In genomic region chr7:128610490-128610889, GRCm38 (mm10) we compare ENCODE assay signal across 8 mouse cellular contexts. TPM values are rescaled to one million over a fixed set of nuclear protein-coding genes. Genes with fewer than 3 reads are reported as not detected.
A peak's percentile ranks its signal among the peaks of the same experiment; 100 is the strongest.
DNase-seq lines count a peak whose midpoint lies in the region; ATAC-seq and TF ChIP-seq lines count a peak whose summit lies in the region.

No protein-coding gene starts in this region.

- H3K9ac ChIP-seq in forebrain, postnatal 0 days = no peak overlapping the region; the same call in 1 of the 2 replicates
- H3K9ac ChIP-seq in liver, postnatal 0 days (replicated peaks) = no peak overlapping the region

- H3K4me3 ChIP-seq in erythroblast, embryonic 14.5 days (replicated peaks) = peak overlapping the region; percentile 90
- peak overlapping the region; percentile 87 for H3K4me3 ChIP-seq in forebrain, postnatal 0 days (ENCODE audit: low read depth, low read length)
- H3K4me3 ChIP-seq in liver, postnatal 0 days (ENCODE audit: low read depth, low read length) = peak overlapping the region; percentile 74

- H3K27ac ChIP-seq in forebrain, postnatal 0 days (ENCODE audit: low read depth, low read length) = peak overlapping the region; percentile 72
- no peak overlapping the region; the same call in 1 of the 2 replicates for H3K27ac ChIP-seq in liver, postnatal 0 days (ENCODE audit: low read depth)

- WGBS in forebrain, postnatal 0 days = 85% methylated on average over 6 of the region's 6 CpGs
- WGBS in liver, postnatal 0 days (ENCODE audit: insufficient replicate concordance) = 81% methylated on average over 6 of the region's 6 CpGs

- peaks cover 31% of the 10 kb centered on the region for H3K4me1 ChIP-seq in erythroblast, embryonic 14.5 days (ENCODE audit: control insufficient read depth)
- H3K4me1 ChIP-seq in forebrain, postnatal 0 days (ENCODE audit: insufficient read depth) = peaks cover 7% of the 10 kb centered on the region; the same call in 1 of the 2 replicates
- H3K4me1 ChIP-seq in liver, postnatal 0 days (ENCODE audit: insufficient read depth) = peaks cover 14% of the 10 kb centered on the region

- TF ChIP-seq EP300 in liver, postnatal 0 days (IDR thresholded peaks at IDR 0.05; ENCODE audit: low read depth) = no peak

- H3K4me2 ChIP-seq in forebrain, postnatal 0 days (ENCODE audit: low read depth) = peak overlapping the region; percentile 82
- peak overlapping the region; percentile 97 for H3K4me2 ChIP-seq in liver, postnatal 0 days (ENCODE audit: low read depth, low read length)

- no peaks in the 10 kb centered on the region for H3K9me3 ChIP-seq in erythroblast, embryonic 14.5 days (ENCODE audit: control insufficient read depth, low read length)
- H3K9me3 ChIP-seq in forebrain, postnatal 0 days (ENCODE audit: low read length) = no peaks in the 10 kb centered on the region
- H3K9me3 ChIP-seq in liver, postnatal 0 days (ENCODE audit: low read length) = no peaks in the 10 kb centered on the region

- H3K36me3 ChIP-seq in erythroblast, embryonic 14.5 days (ENCODE audit: control insufficient read depth) = no peaks in the 10 kb centered on the region
- H3K36me3 ChIP-seq in forebrain, postnatal 0 days (ENCODE audit: insufficient read depth) = no peaks in the 10 kb centered on the region
- H3K36me3 ChIP-seq in liver, postnatal 0 days (replicated peaks; ENCODE audit: insufficient read depth, low read length) = no peaks in the 10 kb centered on the region

- no peak for TF ChIP-seq CTCF in forebrain, postnatal 0 days (IDR thresholded peaks at IDR 0.05; ENCODE audit: low read depth)
- no peak for TF ChIP-seq CTCF in liver, postnatal 0 days (IDR thresholded peaks at IDR 0.05; ENCODE audit: low read depth)

- H3K27me3 ChIP-seq in erythroblast, embryonic 14.5 days (ENCODE audit: control insufficient read depth) = no peaks in the 10 kb centered on the region
- H3K27me3 ChIP-seq in forebrain, postnatal 0 days (ENCODE audit: insufficient read depth, low read length) = no peaks in the 10 kb centered on the region
- no peaks in the 10 kb centered on the region for H3K27me3 ChIP-seq in liver, postnatal 0 days (ENCODE audit: insufficient read depth, low read length)

- DNase-seq in 3T3-L1 (ENCODE audit: low read depth, low spot score) = peak; percentile 5
- no peak for DNase-seq in forebrain, postnatal 0 days
- DNase-seq in liver, postnatal 0 days = no peak
- DNase-seq in layer of hippocampus, postnatal 25 days (ENCODE audit: extremely low spot score in 1 of 2, low spot score in 1 of 2) = no peak
- DNase-seq in adrenal gland, adult 18-20 months (ENCODE audit: low spot score in 2 of 2) = no peak

- ATAC-seq in erythroblast, adult 5-6 weeks (replicated peaks; ENCODE audit: low FRiP score, poor library complexity, severe bottlenecking) = no peak
- ATAC-seq in forebrain, postnatal 0 days = no peak
- ATAC-seq in liver, postnatal 0 days = no peak
- ATAC-seq in megakaryocyte-erythroid progenitor cell, adult 5-6 weeks (replicated peaks; ENCODE audit: low FRiP score, low TSS enrichment, poor library complexity, severe bottlenecking) = no peak

RNA-seq across cellular contexts. Expression of gene Inpp5f, which starts 0.6 kb away (rescaled TPM):
- 0.02 and 0.05 TPM in 2 replicates for polyA plus RNA-seq in erythroblast, embryonic 14.5 days (2012)
- total RNA-seq in erythroblast, adult 5-6 weeks (2015; ENCODE audit: low replicate concordance) = 2.1 and 4.4 TPM in 2 replicates
- total RNA-seq in erythroblast, adult 5-6 weeks (2017; ENCODE audit: low replicate concordance) = 1.0 and 3.6 TPM in 2 replicates
- total RNA-seq in forebrain, postnatal 0 days (2014; rRNA removed) = 334 and 420 TPM in 2 replicates
- 270 and 361 TPM in 2 replicates for polyA plus RNA-seq in forebrain, postnatal 0 days (2015; fragmentation: Nextera tagmentation; extraction: Ambion mirVana)
- 7.2 and 7.3 TPM in 2 replicates for polyA plus RNA-seq in liver, postnatal 0 days (2015; fragmentation: Nextera tagmentation; extraction: Ambion mirVana)
- 100 to 1,000 TPM; 125 to 129 TPM for total RNA-seq in layer of hippocampus, postnatal 25 days (2021)
- total RNA-seq in adrenal gland, adult 18-20 months (2021) = 10 to 100 TPM; 14.9 to 19.0 TPM
- total RNA-seq in megakaryocyte-erythroid progenitor cell, adult 5-6 weeks (2014; fragmentation: Nextera tagmentation) = 8.8 and 11.5 TPM in 2 replicates
- total RNA-seq in megakaryocyte-erythroid progenitor cell, adult 5-6 weeks (2017) = 4.6 and 9.4 TPM in 2 replicates

Comparison
In these comparisons a context has a peak if more than half of its experiments do, and no peak if none do; other contexts are left out.
1. RNA of gene Inpp5f, which starts 0.6 kb away (total RNA-seq): 334 to 420 TPM in forebrain, postnatal 0 days and 125 to 129 TPM in layer of hippocampus, postnatal 25 days; 14.9 to 19.0 TPM in adrenal gland, adult 18-20 months, 4.6 to 11.5 TPM in megakaryocyte-erythroid progenitor cell, adult 5-6 weeks and 1.0 to 4.4 TPM in erythroblast, adult 5-6 weeks; every median in the first group is over 4 times any median in the second.
2. Peak in every context shown above with its lines, with median percentiles within 50 percentile points of each other: H3K4me3 ChIP-seq.